Mouse (Mus musculus) gastrocnemius, adult 2 months (tissue): Measurements from ENCODE around the gene Parp9. TPM values are rescaled to one million over a fixed set of nuclear protein-coding genes. Genes with fewer than 3 reads are reported as not detected.
"Not testable (repeated sequence)": the region's sequence is repeated elsewhere in the genome, so short reads cannot be mapped to it uniquely, and the experiment has no call there.

Experiments
- DNase-seq: peaks from one replicate; pipeline ENCODE4 v3.0.0; 2022
- H3K27ac ChIP-seq: fragments of 200-600 bp; 2 replicates; pipeline ENCODE4 v1.8.1; 2022; ENCODE audit warnings: mild to moderate bottlenecking
- H3K4me3 ChIP-seq: fragments of 200-600 bp; 2 replicates; pipeline ENCODE4 v1.8.1; 2022; ENCODE audit warnings: mild to moderate bottlenecking, moderate library complexity
- CTCF ChIP-seq: fragments of 200-600 bp; IDR thresholded peaks from 2 replicates; pipeline ENCODE4 v1.8.1; 2022; ENCODE audit warnings: antibody characterized with exemption, mild to moderate bottlenecking, moderate library complexity
- intact Hi-C: fragments of 180-260 bp; cut with DNase I; formaldehyde crosslinking; loops from one replicate; pipeline ENCODE4 v1.15.1; 2025
- total RNA-seq, 2 experiments: library from RNA; stranded (reverse); gene quantifications; 2 replicates each; pipeline ENCODE4 v1.2.3; 2021

Parp9 gene
- total RNA-seq, 2 experiments from 2014 or later, result 3.7 to 4.9 TPM

GRCm38 (mm10) chr16:35982506-35982901, 44.2 kb downstream of the Parp9 start:
- H3K27ac ChIP-seq, result peak overlapping the region; percentile 99
- no peak for DNase-seq
- peak overlapping the region; percentile 90 for H3K4me3 ChIP-seq
- no peak for TF ChIP-seq CTCF
- intact Hi-C loops, result loop anchor here (2.0 kb wide), 1 partner anchor 88 kb away; the partner anchor contains the start of genes Ccdc58 and Fam162a

GRCm38 (mm10) chr16:35982902-35983516, 44.7 kb downstream of the Parp9 start:
- DNase-seq, result peak; percentile 96
- TF ChIP-seq CTCF, result no peak
- intact Hi-C loops, result loop anchor here (2.0 kb wide), 1 partner anchor 88 kb away; the partner anchor contains the start of genes Ccdc58 and Fam162a

DNA sequence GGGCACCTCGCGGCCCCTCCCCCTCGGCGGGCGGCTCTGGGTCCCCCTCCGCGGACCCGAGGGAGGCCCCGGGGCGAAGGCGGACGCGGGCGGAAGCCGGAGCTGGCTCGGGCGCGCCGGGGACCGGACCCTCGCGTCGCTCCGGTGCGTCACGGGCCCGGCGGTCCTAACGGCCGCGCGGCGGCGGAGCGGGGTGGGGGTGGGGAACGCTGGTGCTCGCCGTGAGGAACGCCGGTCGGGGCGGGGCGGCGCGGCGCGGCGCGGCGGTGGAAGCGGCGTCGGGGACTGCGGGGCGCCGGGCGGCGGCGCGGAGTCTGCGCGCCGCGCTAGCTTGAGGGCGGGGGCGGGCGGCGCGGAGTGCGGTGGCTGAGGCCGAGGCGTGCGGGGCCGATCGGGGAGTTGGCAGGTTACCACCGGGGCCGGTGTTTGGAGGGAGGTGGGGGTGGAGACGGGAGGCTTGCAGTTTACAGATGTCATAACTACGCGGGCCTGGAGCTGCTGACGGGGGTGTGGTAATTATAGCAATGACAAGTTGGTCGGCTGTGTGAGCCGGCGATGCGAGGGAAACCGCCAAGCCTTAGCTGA, 45.3 kb downstream of the Parp9 start:
- peak; percentile 85 for DNase-seq
- no peak for TF ChIP-seq CTCF
- Histone ChIP-seq H3K27ac (peak overlapping the region; percentile 99), H3K4me3 (peak overlapping the region; percentile 90)
- intact Hi-C loops, result loop anchor here (2.0 kb wide), 1 partner anchor 87 kb away; the partner anchor contains the start of genes Ccdc58 and Fam162a

More at GRCm38 (mm10) chr16:35982902-35983516, 44.7 kb downstream of the Parp9 start:
- Histone ChIP-seq H3K27ac (peak overlapping the region; percentile 99), H3K4me3 (peak overlapping the region; percentile 90)

DNA sequence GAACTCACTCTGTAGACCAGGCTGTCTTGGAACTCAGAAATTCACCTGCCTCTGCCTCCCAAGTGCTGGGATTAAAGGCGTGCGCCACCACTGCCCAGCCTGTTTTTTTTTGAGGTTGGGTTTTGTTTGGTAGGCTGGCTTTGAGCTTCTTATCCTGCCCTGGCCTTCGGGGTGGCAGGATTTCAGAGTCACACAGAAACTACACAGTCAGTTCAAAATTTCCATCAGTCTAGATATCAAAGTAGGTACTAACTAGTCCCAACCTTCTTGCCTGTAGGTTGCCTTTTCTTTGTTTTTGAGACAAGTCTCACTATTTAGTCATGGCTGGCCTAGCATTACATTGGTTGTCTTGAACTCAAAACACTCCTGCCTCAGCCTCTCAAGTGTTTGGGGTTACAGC, 46.2 kb downstream of the Parp9 start:
- intact Hi-C loops, result no loop called here
- peak overlapping the region; percentile 90 for H3K4me3 ChIP-seq
- H3K27ac ChIP-seq, result peak overlapping the region; percentile 99
- TF ChIP-seq CTCF, result no peak
- DNase-seq, result no peak

GRCm38 (mm10) chr16:35987930-35988329, 49.7 kb downstream of the Parp9 start:
- H3K27ac ChIP-seq, result peak overlapping the region; percentile 28; the same call in 1 of the 2 replicates
- no peak for TF ChIP-seq CTCF
- DNase-seq, result no peak
- intact Hi-C loops, result no loop called here
- H3K4me3 ChIP-seq, result no peak overlapping the region

DNA sequence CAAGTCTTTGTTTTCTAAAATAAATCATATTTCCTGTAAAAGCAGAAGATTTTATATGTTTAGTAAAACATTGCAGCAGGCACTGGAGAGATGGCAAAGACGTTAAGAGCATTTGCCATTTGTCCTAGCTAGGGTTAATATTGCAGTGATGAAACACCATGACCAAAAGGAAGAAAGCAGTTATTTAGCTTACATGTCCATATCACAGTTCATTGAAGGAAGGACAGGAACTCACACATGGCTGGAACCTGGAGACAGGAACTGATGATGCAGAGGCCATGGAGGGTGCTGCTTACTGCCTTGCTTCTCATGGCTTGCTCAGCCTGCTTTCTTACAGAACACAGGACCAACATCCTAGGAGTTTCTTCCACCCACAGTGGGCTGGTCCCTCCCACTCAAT, 54.1 kb downstream of the Parp9 start:
- intact Hi-C loops, result no loop called here
- Histone ChIP-seq H3K27ac (no peak overlapping the region), H3K4me3 (no peak overlapping the region)
- DNase-seq, result no peak
- no peak for TF ChIP-seq CTCF

- H3K4me3 ChIP-seq, result no peak overlapping the region
- TF ChIP-seq CTCF, result no peak
- no peak for DNase-seq
- intact Hi-C loops, result no loop called here
- no peak overlapping the region for H3K27ac ChIP-seq
Observed at GRCm38 (mm10) chr16:35993316-35993715, 55.0 kb downstream of the Parp9 start.

GRCm38 (mm10) chr16:35998852-35999251, 60.6 kb downstream of the Parp9 start:
- H3K27ac ChIP-seq, DNase-seq, intact Hi-C loops: not testable (repeated sequence)

GRCm38 (mm10) chr16:36008396-36008795, 70.1 kb downstream of the Parp9 start:
- intact Hi-C loops, result no loop called here
- Histone ChIP-seq H3K4me3 (no peak overlapping the region), H3K27ac (no peak overlapping the region)
- TF ChIP-seq CTCF, result no peak
- no peak for DNase-seq

More at GRCm38 (mm10) chr16:35998852-35999251, 60.6 kb downstream of the Parp9 start:
- H3K4me3 ChIP-seq, result not testable (repeated sequence)

DNA sequence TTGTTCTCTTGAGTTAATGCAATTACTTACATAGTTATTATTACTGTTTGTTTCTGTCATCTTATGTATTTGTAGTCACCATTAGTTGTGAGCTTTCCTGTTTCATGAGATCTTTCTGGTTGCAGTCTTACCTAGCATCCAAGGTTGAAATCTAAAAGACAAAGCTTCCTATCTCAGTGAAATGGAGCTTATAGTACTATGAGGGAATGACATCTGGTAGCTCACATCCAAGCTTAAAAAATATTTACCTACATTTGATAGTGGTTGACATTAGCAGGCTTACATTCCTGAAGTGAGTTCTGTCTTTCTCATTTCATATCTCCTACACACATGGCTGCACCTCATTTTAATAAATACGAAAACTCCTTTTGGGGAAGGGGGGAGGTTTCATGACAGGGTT, 78.1 kb downstream of the Parp9 start:
- intact Hi-C loops, result no loop called here
- Histone ChIP-seq H3K27ac (no peak overlapping the region), H3K4me3 (no peak overlapping the region)
- TF ChIP-seq CTCF, result no peak
- DNase-seq, result no peak

Other genes starting within 250 kb of the Parp9 start
- 10 to 100 TPM; 53.7 to 70.8 TPM for gene Dirc2, start 169.1 kb upstream of the Parp9 start, total RNA-seq
- gene Hspbap1, start 168.1 kb upstream of the Parp9 start, total RNA-seq, result 1 to 10 TPM; 3.1 to 3.3 TPM
- gene Parp14, start 66.9 kb upstream of the Parp9 start, total RNA-seq, result 1 to 10 TPM; 2.9 to 4.4 TPM
- 1 to 10 TPM; 3.3 to 4.5 TPM for gene Dtx3l, start 681 bp downstream of the Parp9 start, total RNA-seq
- gene Kpna1, start 40.3 kb downstream of the Parp9 start, total RNA-seq, result 100 to 1,000 TPM; 176 to 180 TPM
- 1 to 10 TPM; 1.3 to 1.9 TPM for gene Wdr5b, start 102.7 kb downstream of the Parp9 start, total RNA-seq
- gene Fam162a, start 133.1 kb downstream of the Parp9 start, total RNA-seq, result 100 to 1,000 TPM; 112 to 147 TPM
- gene Ccdc58, start 133.2 kb downstream of the Parp9 start, total RNA-seq, result 10 to 100 TPM; 19.6 to 31.6 TPM
- gene Csta1, start 192.8 kb downstream of the Parp9 start, total RNA-seq, result not detected
- not detected for gene Stfa2l1, start 218.3 kb downstream of the Parp9 start, total RNA-seq
- gene Gm5483, start 245.7 kb downstream of the Parp9 start, total RNA-seq, result not detected